Mouse (Mus musculus) embryonic fibroblast, embryonic 13.5 days (primary cell): ENCODE measurements around the gene Fto.

ENCODE experiments used
- CTCF ChIP-seq: IDR thresholded peaks from 2 replicates; pipeline ENCODE4 v1.5.1; 2011; ENCODE audit warnings: mild to moderate bottlenecking, control low read depth, low read length, moderate library complexity, borderline replicate concordance; ENCODE audit not compliant: insufficient read depth
- POLR2A ChIP-seq: IDR thresholded peaks from 2 replicates; pipeline ENCODE4 v1.6.1; 2011; ENCODE audit warnings: low read depth, mild to moderate bottlenecking, control low read depth, low read length, moderate library complexity

GRCm38 (mm10) chr8:91324271-91324670 is 10.9 kb downstream of the Fto start:
- TF ChIP-seq CTCF (no peak), POLR2A (no peak)
